Mouse (Mus musculus) small intestine, adult 2 months (tissue): Measurements from ENCODE around the gene Grip2. TPM values are rescaled to one million over a fixed set of nuclear protein-coding genes. Genes with fewer than 3 reads are reported as not detected.
A peak's percentile ranks its signal among the peaks of the same experiment; 100 is the strongest.

Source experiments
- H3K27ac ChIP-seq: fragments of 200-500 bp; 2 replicates; pipeline ENCODE4 v1.5.1; 2012; ENCODE audit warnings: low read depth, low read length, control low read depth, inconsistent platforms; ENCODE audit not compliant: insufficient read depth
- H3K27me3 ChIP-seq: fragments of 200-500 bp; 2 replicates; pipeline ENCODE4 v1.6.1; 2012; ENCODE audit warnings: mild to moderate bottlenecking, moderate library complexity, low read length, inconsistent platforms; ENCODE audit not compliant: control insufficient read depth, insufficient read depth
- H3K36me3 ChIP-seq: fragments of 200-500 bp; 2 replicates; pipeline ENCODE4 v1.6.1; 2012; ENCODE audit warnings: mild to moderate bottlenecking, low read length, control low read depth, inconsistent platforms; ENCODE audit not compliant: control insufficient read depth, insufficient read depth
- H3K4me1 ChIP-seq: fragments of 200-500 bp; 2 replicates; pipeline ENCODE4 v1.6.1; 2012; ENCODE audit warnings: low read length, inconsistent platforms, mixed read lengths; ENCODE audit not compliant: control insufficient read depth, insufficient read depth, insufficient read length
- H3K4me3 ChIP-seq: fragments of 200-500 bp; 2 replicates; pipeline ENCODE4 v1.5.1; 2012; ENCODE audit warnings: low read depth, mild to moderate bottlenecking, control low read depth, inconsistent platforms, low read length, moderate library complexity
- CTCF ChIP-seq: fragments of 200-500 bp; IDR thresholded peaks from 2 replicates; pipeline ENCODE4 v1.5.1; 2012; ENCODE audit warnings: low read depth, mild to moderate bottlenecking, control low read depth, inconsistent platforms, low read length, moderate library complexity, mixed read lengths; ENCODE audit not compliant: insufficient replicate concordance, insufficient read length; ENCODE audit errors: extremely low read depth
- POLR2A ChIP-seq: fragments of 200-500 bp; IDR thresholded peaks from 2 replicates; pipeline ENCODE4 v1.6.1; 2012; ENCODE audit warnings: low read depth, mild to moderate bottlenecking, control low read depth, inconsistent platforms, low read length, moderate library complexity
- WGBS: fragments of 180-500 bp; shearing (Covaris S2); methylation state at CpG from one replicate; pipeline ENCODE4 v1.1.7; 2018; 5-methylcytosine and 5-hydroxymethylcytosine counted together
- polyA plus RNA-seq: library from polyadenylated mRNA; depleted of rRNA; stranded (reverse); fragments of >200 nt; gene quantifications from 2 replicates; pipeline ENCODE4 v1.2.3, GENCODE M21; 2012

Grip2 gene
- polyA plus RNA-seq, 1 experiment, result 0.82 TPM

DNA sequence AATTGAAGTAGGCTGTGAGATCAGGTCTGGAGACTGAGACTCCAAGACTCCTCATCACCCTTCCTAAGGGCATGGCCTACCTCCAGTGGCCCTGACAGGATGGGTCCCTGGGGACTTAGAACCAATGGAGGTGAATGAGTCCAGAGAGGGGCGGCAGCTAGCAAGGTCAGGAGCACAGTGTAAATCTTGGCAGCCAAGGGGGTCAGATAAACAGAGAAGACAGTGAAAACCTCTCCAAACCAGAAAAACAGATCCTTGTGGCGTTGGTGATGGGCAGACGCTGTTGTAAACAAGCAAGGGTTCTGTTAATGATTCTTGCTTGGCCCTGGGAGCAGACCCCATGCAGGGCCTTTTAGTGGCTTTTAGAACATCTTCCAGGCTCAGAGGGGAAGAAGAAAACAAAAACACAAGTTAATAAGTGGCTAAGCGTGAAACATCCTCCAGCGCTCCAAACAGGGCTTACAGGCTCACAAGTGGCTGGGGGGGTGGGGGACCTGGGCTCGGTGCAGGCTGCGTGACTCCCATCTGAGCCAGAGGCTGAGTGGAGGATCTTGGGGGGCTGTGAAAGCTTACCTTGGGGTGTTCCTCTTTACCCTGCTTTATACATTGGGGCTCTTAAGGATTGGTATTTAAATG, 81.0 kb downstream of the Grip2 start:
- H3K4me1 ChIP-seq, result no peaks in the 10 kb centered on the region
- no peak overlapping the region for H3K4me3 ChIP-seq
- TF ChIP-seq CTCF (no peak), POLR2A (no peak)
- peaks cover 85% of the 10 kb centered on the region for H3K36me3 ChIP-seq
- no peak overlapping the region for H3K27ac ChIP-seq
- no peaks in the 10 kb centered on the region for H3K27me3 ChIP-seq
- WGBS, result 86% methylated on average over 7 of the region's 7 CpGs

DNA sequence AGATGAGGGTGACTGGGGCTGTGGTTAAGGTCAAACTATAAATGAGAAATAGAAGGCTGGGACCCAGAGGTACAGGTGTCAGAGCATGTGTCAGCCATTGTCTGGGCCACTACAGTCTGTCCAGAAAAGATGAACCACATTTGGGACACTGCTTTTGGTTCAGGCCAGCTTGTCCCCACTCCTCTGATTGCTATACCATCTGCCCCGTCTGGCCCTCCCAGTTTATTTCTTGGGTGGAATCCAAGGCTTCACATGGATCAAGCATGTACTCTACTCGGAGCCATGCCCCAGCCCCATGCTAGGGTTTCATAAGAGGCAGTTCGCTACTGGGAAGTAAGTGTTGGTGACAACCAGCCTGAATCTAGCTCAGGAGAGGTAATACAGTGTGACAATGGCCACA, 81.8 kb downstream of the Grip2 start:
- H3K27me3 ChIP-seq, result no peaks in the 10 kb centered on the region
- H3K36me3 ChIP-seq, result peaks cover 84% of the 10 kb centered on the region
- no peak for TF ChIP-seq POLR2A
- no peak overlapping the region for H3K4me3 ChIP-seq
- 74% methylated on average over 3 of the region's 3 CpGs for WGBS
- H3K4me1 ChIP-seq, result no peaks in the 10 kb centered on the region
- no peak overlapping the region for H3K27ac ChIP-seq

GRCm38 (mm10) chr6:91743886-91744285, 83.2 kb downstream of the Grip2 start:
- TF ChIP-seq POLR2A (no peak), CTCF (no peak)
- Histone ChIP-seq H3K36me3 (peaks cover 87% of the 10 kb centered on the region), H3K4me3 (no peak overlapping the region), H3K27me3 (no peaks in the 10 kb centered on the region), H3K27ac (no peak overlapping the region), H3K4me1 (no peaks in the 10 kb centered on the region)
- 83% methylated on average over 4 of the region's 4 CpGs for WGBS

GRCm38 (mm10) chr6:91742995-91743394, 84.1 kb downstream of the Grip2 start:
- 86% methylated on average over 8 of the region's 8 CpGs for WGBS
- no peak for TF ChIP-seq CTCF
- no peak for TF ChIP-seq POLR2A
- no peak overlapping the region for H3K4me3 ChIP-seq
- H3K27me3 ChIP-seq, result no peaks in the 10 kb centered on the region
- H3K4me1 ChIP-seq, result no peaks in the 10 kb centered on the region
- peaks cover 87% of the 10 kb centered on the region for H3K36me3 ChIP-seq
- no peak overlapping the region for H3K27ac ChIP-seq

DNA sequence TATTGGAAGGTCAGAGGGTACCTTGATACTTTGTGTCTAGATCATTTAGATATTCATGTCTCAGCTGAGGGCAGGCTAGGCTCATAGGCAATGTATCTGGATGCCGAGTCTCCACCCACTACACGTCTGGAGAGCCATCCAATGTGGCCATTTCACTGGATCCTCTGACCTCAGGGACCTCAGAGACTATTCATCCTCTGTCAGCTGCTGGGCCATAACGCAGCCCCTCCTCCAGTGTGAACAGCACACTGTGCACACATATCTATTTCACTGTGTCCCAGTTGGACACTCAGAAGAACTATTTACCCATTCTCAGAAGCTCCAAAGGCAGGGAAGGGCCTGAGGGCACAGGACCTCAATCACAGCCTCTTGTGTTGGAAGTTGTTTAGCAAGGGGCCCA, 84.6 kb downstream of the Grip2 start:
- no peaks in the 10 kb centered on the region for H3K27me3 ChIP-seq
- no peak overlapping the region for H3K4me3 ChIP-seq
- H3K27ac ChIP-seq, result no peak overlapping the region
- H3K4me1 ChIP-seq, result no peaks in the 10 kb centered on the region
- peaks cover 88% of the 10 kb centered on the region for H3K36me3 ChIP-seq
- TF ChIP-seq POLR2A (no peak), CTCF (no peak)
- 89% methylated on average over 3 of the region's 3 CpGs for WGBS

DNA sequence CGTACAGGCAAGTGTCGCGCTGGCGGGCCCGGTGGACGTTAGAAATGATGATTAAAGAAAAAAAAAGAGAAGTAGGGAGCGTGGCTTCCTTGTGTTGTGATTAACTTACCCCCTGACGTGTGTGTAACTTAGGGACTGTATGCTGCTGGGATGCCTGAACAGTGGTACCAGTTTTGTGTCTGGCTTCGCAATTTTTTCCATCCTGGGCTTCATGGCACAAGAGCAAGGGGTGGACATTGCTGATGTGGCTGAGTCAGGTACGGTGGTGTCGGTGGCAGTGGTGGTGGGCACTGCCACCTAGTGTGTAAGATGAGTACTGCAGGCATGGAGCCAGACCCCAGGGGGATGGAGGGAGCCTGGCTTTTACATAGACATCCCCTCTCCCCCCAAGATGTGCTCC, 86.0 kb downstream of the Grip2 start:
- 68% methylated on average over 11 of the region's 11 CpGs for WGBS
- H3K27ac ChIP-seq, result no peak overlapping the region
- TF ChIP-seq POLR2A (no peak), CTCF (peak; percentile 87; the same call in 1 of the 2 replicates)
- peaks cover 87% of the 10 kb centered on the region for H3K36me3 ChIP-seq
- no peak overlapping the region for H3K4me3 ChIP-seq
- H3K4me1 ChIP-seq, result no peaks in the 10 kb centered on the region; the same call in 1 of the 2 replicates
- H3K27me3 ChIP-seq, result no peaks in the 10 kb centered on the region

- no peak for TF ChIP-seq POLR2A
- no peak for TF ChIP-seq CTCF
- 21% methylated on average over 5 of the region's 5 CpGs for whole genome bisulfite sequencing
- Histone ChIP-seq H3K4me3 (no peak overlapping the region), H3K27ac (no peak overlapping the region), H3K4me1 (no peaks in the 10 kb centered on the region; the same call in 1 of the 2 replicates), H3K27me3 (no peaks in the 10 kb centered on the region), H3K36me3 (peaks cover 93% of the 10 kb centered on the region)
Observed at GRCm38 (mm10) chr6:91738058-91738457, 89.0 kb downstream of the Grip2 start.
